Mouse (Mus musculus) intestine, postnatal 0 days (tissue): ENCODE measurements around the gene Nek10. TPM values are rescaled to one million over a fixed set of nuclear protein-coding genes. Genes with fewer than 3 reads are reported as not detected.

ENCODE experiments used
- ATAC-seq: fragments of 200-750 bp; cut with Nextera tagmentation; 2 replicates; pipeline ENCODE4 v1.8.0; 2017; ENCODE audit warnings: mild to moderate bottlenecking, moderate TSS enrichment, moderate library complexity
- H3K27ac ChIP-seq: fragments of 300-500 bp; sonication (generic); 2 replicates; pipeline ENCODE4 v1.5.1; 2014; ENCODE audit warnings: mild to moderate bottlenecking, low read depth, low read length, moderate library complexity
- H3K27me3 ChIP-seq: fragments of 300-500 bp; sonication (generic); replicated peaks from 2 replicates; pipeline ENCODE4 v1.6.1; 2014; ENCODE audit warnings: low read length, mixed read lengths; ENCODE audit not compliant: control insufficient read depth, insufficient read depth
- H3K36me3 ChIP-seq: fragments of 300-500 bp; sonication (generic); 2 replicates; pipeline ENCODE4 v1.6.1; 2014; ENCODE audit warnings: mild to moderate bottlenecking, moderate library complexity; ENCODE audit not compliant: control insufficient read depth, insufficient read depth
- H3K4me1 ChIP-seq: fragments of 300-500 bp; sonication (generic); replicated peaks from 2 replicates; pipeline ENCODE4 v1.6.1; 2014; ENCODE audit warnings: antibody characterized with exemption, low read length, mixed read lengths; ENCODE audit not compliant: control insufficient read depth, insufficient read depth
- H3K4me2 ChIP-seq: fragments of 300-500 bp; sonication (generic); replicated peaks from 2 replicates; pipeline ENCODE4 v1.6.1; 2014; ENCODE audit warnings: low read depth, mild to moderate bottlenecking, moderate library complexity
- H3K4me3 ChIP-seq: fragments of 300-500 bp; sonication (generic); 2 replicates; pipeline ENCODE4 v1.5.1; 2014; ENCODE audit warnings: low read depth, low read length
- H3K9ac ChIP-seq: fragments of 300-500 bp; sonication (generic); 2 replicates; pipeline ENCODE4 v1.6.1; 2014; ENCODE audit warnings: mild to moderate bottlenecking, low read depth, low read length
- H3K9me3 ChIP-seq: fragments of 300-500 bp; sonication (generic); 2 replicates; pipeline ENCODE4 v1.6.1; 2016; ENCODE audit warnings: mixed run types; ENCODE audit not compliant: control insufficient read depth
- CTCF ChIP-seq: sonication (generic); IDR thresholded peaks from 2 replicates; pipeline ENCODE4 v1.5.1; 2016; ENCODE audit warnings: low read depth, mild to moderate bottlenecking, control low read depth, antibody characterized with exemption, moderate library complexity
- WGBS: fragments of 180-500 bp; shearing (Covaris S2); extraction: QIAGEN DNeasy Blood & Tissue Kit; methylation state at CpG from one replicate; pipeline ENCODE4 v1.1.7; 2014; 5-methylcytosine and 5-hydroxymethylcytosine counted together
- polyA plus RNA-seq: library from polyadenylated mRNA; unstranded; fragments of >200 nt; fragmentation: Nextera tagmentation; extraction: Ambion mirVana; gene quantifications from 2 replicates; pipeline ENCODE4 v1.2.1, GENCODE M21; 2015

Nek10 gene
- polyA plus RNA-seq, 1 experiment from 2014 or later, result not detected

GRCm38 (mm10) chr14:14893932-14894652 is 90.9 kb downstream of the Nek10 start:
- H3K9me3 ChIP-seq, result no peaks in the 10 kb centered on the region
- TF ChIP-seq CTCF, result no peak
- no peak overlapping the region for H3K4me2 ChIP-seq
- no peak overlapping the region for H3K4me3 ChIP-seq
- H3K36me3 ChIP-seq, result no peaks in the 10 kb centered on the region
- no peaks in the 10 kb centered on the region for H3K4me1 ChIP-seq
- WGBS, result 29% methylated on average over 4 of the region's 4 CpGs
- ATAC-seq, result no peak
- H3K27me3 ChIP-seq, result no peaks in the 10 kb centered on the region
- no peak overlapping the region for H3K9ac ChIP-seq
- H3K27ac ChIP-seq, result no peak overlapping the region

DNA sequence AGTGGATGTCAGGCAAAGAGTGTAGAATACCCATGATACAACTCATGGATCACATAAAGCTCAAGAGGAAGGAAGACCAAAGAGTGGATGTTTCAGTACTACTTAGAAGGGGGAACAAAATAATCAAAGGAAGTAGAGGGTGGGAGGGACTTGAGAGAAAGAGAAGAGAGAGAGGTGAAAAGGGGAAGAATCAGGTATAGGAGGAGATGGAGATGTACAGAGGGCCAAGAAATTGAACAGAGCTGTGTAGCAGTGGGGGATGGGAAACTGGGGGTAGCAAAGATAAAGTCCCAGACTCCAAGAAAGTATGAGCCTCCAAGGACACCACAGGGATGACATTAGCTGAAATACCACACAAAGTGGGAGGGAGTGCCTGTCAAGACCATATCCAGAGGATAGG is 91.6 kb downstream of the Nek10 start:
- Histone ChIP-seq H3K4me3 (no peak overlapping the region), H3K9me3 (no peaks in the 10 kb centered on the region), H3K4me2 (no peak overlapping the region), H3K4me1 (no peaks in the 10 kb centered on the region), H3K9ac (no peak overlapping the region), H3K27ac (no peak overlapping the region), H3K36me3 (no peaks in the 10 kb centered on the region), H3K27me3 (no peaks in the 10 kb centered on the region)
- no peak for TF ChIP-seq CTCF
- no peak for ATAC-seq

GRCm38 (mm10) chr14:14895363-14895762 is 92.1 kb downstream of the Nek10 start:
- no peak for ATAC-seq
- TF ChIP-seq CTCF, result no peak
- Histone ChIP-seq H3K27ac (no peak overlapping the region), H3K4me1 (no peaks in the 10 kb centered on the region), H3K27me3 (no peaks in the 10 kb centered on the region), H3K9ac (no peak overlapping the region), H3K4me2 (no peak overlapping the region), H3K9me3 (no peaks in the 10 kb centered on the region), H3K4me3 (no peak overlapping the region), H3K36me3 (no peaks in the 10 kb centered on the region)
- WGBS, result 83% methylated on average over 2 of the region's 2 CpGs

DNA sequence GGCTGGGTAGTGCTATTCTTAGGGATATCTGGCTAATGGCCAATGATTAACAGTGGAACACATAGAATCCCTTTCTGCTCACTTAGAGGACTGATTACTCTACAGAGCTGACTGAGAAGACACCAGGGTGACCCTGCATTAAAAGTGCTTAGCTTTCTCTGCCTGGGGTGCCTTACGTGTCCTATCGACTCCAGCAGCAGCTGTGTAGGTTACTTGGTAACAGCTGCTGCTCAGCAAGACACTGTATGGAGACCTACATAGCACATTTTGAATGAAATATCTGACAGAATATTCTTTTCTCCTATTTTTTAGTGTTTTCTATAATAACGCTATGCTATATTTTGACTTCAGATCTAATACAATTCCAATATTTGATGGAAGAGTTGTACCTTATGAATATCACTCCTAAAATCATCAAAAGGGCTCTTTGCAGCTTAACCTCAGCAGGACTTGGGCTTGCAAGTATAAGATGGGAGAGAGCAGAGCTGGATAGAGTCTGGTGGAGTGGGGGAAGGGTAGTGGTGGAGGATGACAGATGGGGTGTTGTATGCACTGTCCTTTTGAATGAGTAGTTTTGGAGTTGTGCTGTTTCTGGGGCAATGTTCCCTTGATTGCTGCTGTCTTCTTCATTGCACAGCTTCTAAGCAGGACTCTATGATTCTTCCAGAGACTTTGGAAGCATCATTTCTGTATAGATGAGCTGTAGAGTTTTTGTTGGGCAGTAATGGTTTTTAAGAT is 93.4 kb downstream of the Nek10 start:
- WGBS, result 76% methylated on average over 3 of the region's 3 CpGs
- ATAC-seq, result no peak
- H3K4me2 ChIP-seq, result no peak overlapping the region

DNA sequence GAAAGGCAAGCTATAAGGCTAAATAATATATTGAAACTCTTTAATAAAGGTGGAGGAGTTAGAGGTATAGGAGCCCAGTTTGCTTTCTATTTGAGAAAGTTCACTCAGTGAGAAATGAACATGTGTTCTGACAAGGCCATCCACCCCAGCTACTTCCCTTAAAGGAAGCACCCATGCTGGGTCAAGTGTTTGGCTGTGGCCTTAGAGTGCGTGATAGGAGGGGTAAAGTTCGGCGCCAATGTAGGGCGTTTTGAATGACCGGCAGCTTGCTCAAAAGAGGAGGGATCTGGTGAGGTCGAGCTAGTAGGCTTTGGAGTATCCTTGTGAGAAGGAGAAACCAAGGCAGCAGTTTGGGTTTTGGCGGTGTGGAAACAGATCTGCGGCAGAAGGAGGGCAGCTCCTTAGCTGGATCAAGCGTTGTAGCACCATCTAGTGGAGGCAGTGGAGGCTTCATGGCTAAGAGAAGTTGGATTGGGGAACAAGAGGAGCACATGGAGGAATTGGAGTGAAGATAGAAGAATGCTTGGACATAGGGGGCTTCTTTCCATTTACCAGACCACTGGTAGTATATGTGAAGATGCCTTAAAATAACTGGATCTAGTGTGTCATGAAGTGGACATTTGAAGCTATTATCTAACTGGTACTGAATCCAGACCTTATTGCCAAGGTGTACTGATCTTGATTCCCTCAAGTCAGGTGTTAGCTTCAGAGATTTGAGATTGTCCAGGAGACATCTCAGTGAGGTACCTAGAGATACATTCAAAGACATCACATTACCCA is 101.7 kb downstream of the Nek10 start:
- TF ChIP-seq CTCF, result peak; percentile 85
- Histone ChIP-seq H3K4me2 (peak overlapping the region; percentile 50), H3K4me1 (no peaks in the 10 kb centered on the region), H3K4me3 (no peak overlapping the region), H3K27me3 (no peaks in the 10 kb centered on the region), H3K36me3 (no peaks in the 10 kb centered on the region), H3K9ac (no peak overlapping the region), H3K9me3 (no peaks in the 10 kb centered on the region), H3K27ac (no peak overlapping the region)
- WGBS, result 16% methylated on average over 9 of the region's 9 CpGs
- no peak for ATAC-seq

More for the DNA sequence above, 93.4 kb downstream of the Nek10 start:
- no peaks in the 10 kb centered on the region for H3K4me1 ChIP-seq
- H3K4me3 ChIP-seq, result no peak overlapping the region
- no peak for TF ChIP-seq CTCF
- H3K9me3 ChIP-seq, result no peaks in the 10 kb centered on the region
- H3K27ac ChIP-seq, result no peak overlapping the region
- H3K36me3 ChIP-seq, result no peaks in the 10 kb centered on the region
- H3K9ac ChIP-seq, result no peak overlapping the region
- H3K27me3 ChIP-seq, result no peaks in the 10 kb centered on the region

GRCm38 (mm10) chr14:14905530-14905852 is 102.3 kb downstream of the Nek10 start:
- Histone ChIP-seq H3K36me3 (no peaks in the 10 kb centered on the region), H3K9me3 (no peaks in the 10 kb centered on the region), H3K4me1 (no peaks in the 10 kb centered on the region), H3K27ac (no peak overlapping the region), H3K27me3 (no peaks in the 10 kb centered on the region), H3K4me2 (no peak overlapping the region), H3K9ac (no peak overlapping the region), H3K4me3 (no peak overlapping the region)
- 74% methylated on average over 5 of the region's 5 CpGs for WGBS
- TF ChIP-seq CTCF, result no peak
- ATAC-seq, result no peak
